Mouse (Mus musculus): ENCODE data around the gene Serpina1a. TPM values are rescaled to one million over a fixed set of nuclear protein-coding genes. Genes with fewer than 3 reads are reported as not detected.
"Not testable (repeated sequence)": the region's sequence is repeated elsewhere in the genome, so short reads cannot be mapped to it uniquely, and the experiment has no call there.

Serpina1a gene
- 0.08 TPM in 1 of 2 replicates, not detected in the other for polyA plus RNA-seq (2012; rRNA removed)

GRCm38 (mm10) chr12:103863101-103863974, at the start of gene Serpina1a:
Serpina1a (minus strand) TSS chr12:103863562.
- not testable (repeated sequence) for H3K4me1 ChIP-seq (ENCODE audit: control insufficient read depth, insufficient read depth, low read length); H3K4me3 ChIP-seq (ENCODE audit: insufficient read depth, low read length); H3K27ac ChIP-seq (ENCODE audit: insufficient read depth, low read length)

- not testable (repeated sequence) for H3K4me3 ChIP-seq (ENCODE audit: insufficient read depth, low read length); H3K4me1 ChIP-seq (ENCODE audit: control insufficient read depth, insufficient read depth, low read length); H3K27ac ChIP-seq (ENCODE audit: insufficient read depth, low read length)
Measured at GRCm38 (mm10) chr12:103909181-103909580, 45.8 kb upstream of the Serpina1a start.

GRCm38 (mm10) chr12:103907746-103908145, 44.4 kb upstream of the Serpina1a start:
- not testable (repeated sequence) for H3K27ac ChIP-seq (ENCODE audit: insufficient read depth, low read length); H3K4me1 ChIP-seq (ENCODE audit: control insufficient read depth, insufficient read depth, low read length); H3K4me3 ChIP-seq (ENCODE audit: insufficient read depth, low read length)

GRCm38 (mm10) chr12:103904837-103905340, 41.5 kb upstream of the Serpina1a start, which contains the start of gene Serpina1c:
Serpina1c (minus strand) TSS chr12:103904887.
- not testable (repeated sequence) for H3K27ac ChIP-seq (ENCODE audit: insufficient read depth, low read length); H3K4me1 ChIP-seq (ENCODE audit: control insufficient read depth, insufficient read depth, low read length); H3K4me3 ChIP-seq (ENCODE audit: insufficient read depth, low read length)

- not testable (repeated sequence) for H3K27ac ChIP-seq (ENCODE audit: insufficient read depth, low read length); H3K4me1 ChIP-seq (ENCODE audit: control insufficient read depth, insufficient read depth, low read length)
Measured at GRCm38 (mm10) chr12:103901929-103902328, 38.6 kb upstream of the Serpina1a start.

GRCm38 (mm10) chr12:103866873-103867272, 3.5 kb upstream of the Serpina1a start:
- not testable (repeated sequence) for H3K4me1 ChIP-seq (ENCODE audit: control insufficient read depth, insufficient read depth, low read length); H3K4me3 ChIP-seq (ENCODE audit: insufficient read depth, low read length); H3K27ac ChIP-seq (ENCODE audit: insufficient read depth, low read length)

More at GRCm38 (mm10) chr12:103901929-103902328, 38.6 kb upstream of the Serpina1a start:
- not testable (repeated sequence) for H3K4me3 ChIP-seq (ENCODE audit: insufficient read depth, low read length)

- no peaks in the 10 kb centered on the region for H3K4me1 ChIP-seq (ENCODE audit: control insufficient read depth, insufficient read depth, low read length)
- H3K4me3 ChIP-seq (ENCODE audit: insufficient read depth, low read length) = no peak overlapping the region
- no peak overlapping the region for H3K27ac ChIP-seq (ENCODE audit: insufficient read depth, low read length)
- TF ChIP-seq POLR2A (IDR thresholded peaks at IDR 0.05; ENCODE audit: extremely low read depth, insufficient read depth, low read length) = no peak
- TF ChIP-seq CTCF (IDR thresholded peaks at IDR 0.05; ENCODE audit: extremely low read depth, insufficient read depth, low read length) = no peak
Measured at GRCm38 (mm10) chr12:103860976-103861375, 2.4 kb downstream of the Serpina1a start.

GRCm38 (mm10) chr12:103860571-103860970, 2.8 kb downstream of the Serpina1a start:
- H3K27ac ChIP-seq (ENCODE audit: insufficient read depth, low read length); H3K4me1 ChIP-seq (ENCODE audit: control insufficient read depth, insufficient read depth, low read length); H3K4me3 ChIP-seq (ENCODE audit: insufficient read depth, low read length): not testable (repeated sequence)

- H3K27ac ChIP-seq (ENCODE audit: insufficient read depth, low read length); H3K4me1 ChIP-seq (ENCODE audit: control insufficient read depth, insufficient read depth, low read length); H3K4me3 ChIP-seq (ENCODE audit: insufficient read depth, low read length): not testable (repeated sequence)
Measured at GRCm38 (mm10) chr12:103859584-103859983, 3.8 kb downstream of the Serpina1a start.

- not testable (repeated sequence) for H3K27ac ChIP-seq (ENCODE audit: insufficient read depth, low read length); H3K4me3 ChIP-seq (ENCODE audit: insufficient read depth, low read length); H3K4me1 ChIP-seq (ENCODE audit: control insufficient read depth, insufficient read depth, low read length)
Measured at GRCm38 (mm10) chr12:103853032-103853431, 10.3 kb downstream of the Serpina1a start.

GRCm38 (mm10) chr12:103830273-103830672, 33.1 kb downstream of the Serpina1a start, which contains the start of gene Serpina1b:
Serpina1b (minus strand) TSS chr12:103830373.
- not testable (repeated sequence) for H3K4me1 ChIP-seq (ENCODE audit: control insufficient read depth, insufficient read depth, low read length); H3K27ac ChIP-seq (ENCODE audit: insufficient read depth, low read length); H3K4me3 ChIP-seq (ENCODE audit: insufficient read depth, low read length)

GRCm38 (mm10) chr12:103827661-103828372, 35.5 kb downstream of the Serpina1a start:
- not testable (repeated sequence) for H3K27ac ChIP-seq (ENCODE audit: insufficient read depth, low read length); H3K4me1 ChIP-seq (ENCODE audit: control insufficient read depth, insufficient read depth, low read length)

GRCm38 (mm10) chr12:103823826-103824225, 39.5 kb downstream of the Serpina1a start:
- not testable (repeated sequence) for H3K4me1 ChIP-seq (ENCODE audit: control insufficient read depth, insufficient read depth, low read length); H3K27ac ChIP-seq (ENCODE audit: insufficient read depth, low read length); H3K4me3 ChIP-seq (ENCODE audit: insufficient read depth, low read length)

More at GRCm38 (mm10) chr12:103827661-103828372, 35.5 kb downstream of the Serpina1a start:
- H3K4me3 ChIP-seq (ENCODE audit: insufficient read depth, low read length) = not testable (repeated sequence)

Data from cortical plate, adult 2 months (tissue).